Mouse (Mus musculus): Measurements from ENCODE around the gene Fbrsl1.

DNA sequence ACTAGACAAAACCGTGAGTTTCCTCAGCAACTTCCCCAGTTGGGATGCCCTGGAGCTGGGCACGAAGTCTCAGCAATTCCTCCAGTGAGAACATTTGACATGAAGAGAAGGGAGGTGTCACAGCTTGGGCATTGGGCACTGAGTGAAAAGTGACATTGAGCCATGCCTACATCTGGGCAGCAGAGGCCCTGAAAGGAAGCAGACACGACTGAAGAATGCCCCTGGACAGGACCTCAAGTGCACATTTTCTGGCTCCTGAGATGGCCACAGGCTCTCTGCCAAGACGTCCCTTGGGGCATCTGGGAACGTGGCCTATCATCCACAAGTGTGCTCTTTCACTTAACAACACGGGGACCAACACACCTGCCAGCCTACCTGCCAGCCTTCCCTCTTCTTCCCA, 991 bp upstream of the Fbrsl1 start:
- TF ChIP-seq MAFK (IDR thresholded peaks at IDR 0.05; ENCODE audit: insufficient read depth, low read depth, low read length) (no peak), ZNF384 (IDR thresholded peaks at IDR 0.05; ENCODE audit: low read depth, low read length) (no peak), ZC3H11A (IDR thresholded peaks at IDR 0.05; ENCODE audit: borderline replicate concordance, low read depth, low read length) (no peak), HCFC1 (IDR thresholded peaks at IDR 0.05; ENCODE audit: borderline replicate concordance, insufficient read depth, low read length) (no peak), CHD2 (IDR thresholded peaks at IDR 0.05; ENCODE audit: low read depth, low read length) (no peak)
